Mouse (Mus musculus): ENCODE measurements around the gene Trpv3.
"Not testable (repeated sequence)": the region's sequence is repeated elsewhere in the genome, so short reads cannot be mapped to it uniquely, and the experiment has no call there.

Trpv3 gene

DNA sequence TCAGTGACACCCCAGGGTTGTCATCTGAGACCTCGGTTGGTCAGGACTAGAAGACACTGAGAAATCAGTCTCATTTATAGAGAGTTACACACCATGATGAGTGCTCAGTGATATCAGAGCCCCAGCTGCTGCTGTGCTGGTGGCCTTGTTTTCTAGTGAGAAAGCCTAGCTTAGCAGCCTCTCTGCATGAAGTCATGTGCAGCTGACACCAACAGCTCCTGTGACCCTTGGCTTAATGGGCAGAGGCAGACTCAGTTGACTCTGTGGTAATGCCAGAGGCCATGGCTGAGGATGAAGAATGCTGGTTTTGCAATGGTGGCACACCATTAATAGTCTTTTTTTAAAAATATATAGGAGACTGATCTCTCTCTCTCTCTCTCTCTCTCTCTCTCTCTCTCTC, 22.4 kb downstream of the Trpv3 start:
- no peak for DNase-seq (ENCODE audit: low spot score)

DNA sequence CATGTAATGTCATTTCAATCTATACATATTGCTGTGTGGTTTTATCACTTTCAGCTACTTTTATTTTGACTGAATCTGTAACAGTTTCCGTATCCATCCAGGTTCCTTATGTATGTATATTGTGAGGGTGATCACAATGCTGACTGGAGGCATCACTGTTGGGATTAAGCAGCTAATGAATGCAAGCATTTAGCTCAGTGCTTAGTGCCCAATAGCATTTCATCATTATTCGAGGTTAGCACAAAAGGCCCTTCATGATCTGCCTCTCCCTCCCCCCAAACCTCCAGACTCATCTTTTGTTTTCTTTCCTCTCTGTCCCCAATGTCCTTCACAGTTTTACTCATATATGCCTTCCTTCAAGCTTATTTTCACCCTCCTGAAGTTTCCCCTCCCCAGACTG, 35.9 kb downstream of the Trpv3 start:
- DNase-seq (ENCODE audit: low spot score): no peak

DNA sequence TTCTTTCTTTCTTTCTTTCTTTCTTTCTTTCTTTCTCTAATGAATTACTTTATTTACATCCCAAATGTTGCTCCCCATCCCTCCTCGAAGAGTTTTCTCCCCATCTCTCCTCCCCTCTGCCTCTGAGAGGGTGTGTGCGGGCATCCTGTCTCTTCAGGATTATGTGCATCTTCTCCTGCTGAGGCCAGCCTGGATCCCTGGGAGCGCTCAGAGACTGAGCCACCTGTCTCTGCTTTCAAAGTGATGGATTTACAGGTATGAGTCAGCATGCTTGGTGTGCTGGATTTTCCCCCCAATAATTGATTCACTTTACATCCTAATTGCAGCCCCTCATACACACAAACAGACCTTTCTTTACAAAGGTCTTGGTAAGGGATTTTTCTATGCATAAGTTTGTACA, 48.8 kb downstream of the Trpv3 start:
- no peak for DNase-seq (ENCODE audit: low spot score)

DNA sequence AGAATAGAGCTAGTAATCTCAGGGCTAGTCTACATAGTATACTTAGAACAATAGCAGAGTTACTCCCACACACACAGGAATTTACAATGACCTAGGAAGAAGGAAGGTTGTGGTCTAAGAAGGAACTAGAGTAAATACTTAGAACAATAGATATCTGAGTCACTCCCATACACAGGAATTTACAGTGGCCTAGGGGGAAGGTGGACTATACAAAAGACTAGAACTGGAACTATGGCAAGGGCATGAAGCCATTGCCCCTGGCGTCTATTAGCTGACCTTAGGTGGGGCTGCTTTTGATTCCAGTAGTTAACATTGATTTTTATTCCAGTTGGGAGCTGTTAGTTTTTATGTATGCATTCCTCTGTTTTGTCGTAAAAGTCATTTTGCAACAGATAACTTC, 51.4 kb downstream of the Trpv3 start:
- DNase-seq (ENCODE audit: low spot score): not testable (repeated sequence)

DNA sequence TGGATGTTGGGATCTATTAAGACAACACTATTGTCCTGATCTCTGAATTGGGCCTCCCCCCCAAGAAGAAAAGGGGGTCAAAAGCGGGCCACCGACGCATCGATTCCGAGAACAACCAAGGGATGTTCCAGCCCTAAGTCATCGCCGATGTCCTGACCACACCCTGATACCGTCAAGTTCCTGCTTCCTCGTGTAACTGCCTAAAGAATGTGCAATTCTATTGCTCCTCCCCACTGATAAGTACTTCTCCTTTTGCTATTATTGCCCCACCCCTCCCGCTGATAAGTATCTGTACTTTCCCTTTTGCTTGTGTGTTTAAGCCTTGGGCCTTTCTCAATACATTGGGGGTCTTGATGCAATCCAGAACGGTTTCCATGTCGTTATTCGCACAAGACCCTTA, 53.9 kb downstream of the Trpv3 start:
- DNase-seq (ENCODE audit: low spot score): not testable (repeated sequence)

DNA sequence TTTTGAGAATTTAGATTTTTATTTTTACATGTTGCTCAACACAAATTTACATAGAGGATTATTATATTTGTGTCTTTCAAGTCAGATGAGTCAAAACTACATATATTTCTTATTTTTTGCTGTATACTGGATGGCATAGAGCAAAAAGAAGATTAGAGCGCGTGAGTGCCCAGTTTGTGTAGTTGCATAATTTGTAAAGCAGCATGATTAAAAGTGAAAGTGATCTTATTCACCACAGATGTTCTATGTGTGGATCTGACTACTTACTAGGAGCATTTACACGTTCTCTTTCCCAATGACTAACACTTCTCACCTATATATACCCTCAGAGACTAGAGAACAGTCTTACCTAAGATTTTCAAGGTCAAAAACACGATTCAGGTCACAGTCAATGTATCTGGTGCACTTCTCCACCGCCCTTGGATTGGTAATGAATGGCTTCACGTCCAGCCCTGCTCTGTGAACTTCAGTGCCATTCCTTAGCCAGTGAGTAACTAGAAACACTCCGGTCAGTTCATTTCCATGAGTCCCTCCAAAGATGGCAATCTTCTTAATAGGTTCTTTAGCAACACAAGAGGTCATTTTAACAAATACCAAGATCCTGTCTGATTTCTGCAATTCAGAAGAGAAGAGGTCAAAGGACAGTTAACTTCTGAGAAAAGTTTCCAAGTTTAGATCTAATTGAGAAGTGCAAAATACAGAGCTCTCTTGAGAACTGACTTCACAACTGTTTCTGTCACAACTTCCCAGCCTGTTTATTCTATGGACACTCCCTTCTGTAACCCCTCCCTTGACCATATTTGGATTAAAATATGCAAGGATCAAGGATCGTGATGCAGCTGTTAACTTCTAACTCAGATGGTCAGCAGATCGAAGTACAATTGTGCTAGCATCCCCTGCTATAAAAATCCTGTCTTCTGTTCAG, 57.0 kb downstream of the Trpv3 start:
- DNase-seq (ENCODE audit: low spot score): no peak

DNA sequence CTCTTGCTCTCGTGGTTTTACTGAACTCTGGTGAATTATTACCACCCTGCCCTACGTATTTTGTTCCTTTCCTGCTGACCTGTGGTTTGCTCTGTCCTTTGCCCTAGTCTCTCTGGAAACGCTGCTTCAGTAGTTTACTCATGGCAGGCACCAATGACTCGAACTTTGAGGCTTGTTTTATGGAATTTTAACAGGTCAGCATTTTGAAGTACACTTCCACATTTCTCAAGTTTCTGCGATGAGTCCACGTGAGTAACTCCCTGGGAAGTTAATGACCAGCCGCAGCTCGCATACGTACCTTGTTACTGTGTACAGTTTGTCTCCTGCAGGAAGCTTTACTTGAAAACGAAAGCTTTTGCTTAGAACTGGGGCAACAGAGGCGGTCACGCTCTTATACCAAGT, 59.3 kb downstream of the Trpv3 start:
- DNase-seq (ENCODE audit: low spot score): no peak

DNA sequence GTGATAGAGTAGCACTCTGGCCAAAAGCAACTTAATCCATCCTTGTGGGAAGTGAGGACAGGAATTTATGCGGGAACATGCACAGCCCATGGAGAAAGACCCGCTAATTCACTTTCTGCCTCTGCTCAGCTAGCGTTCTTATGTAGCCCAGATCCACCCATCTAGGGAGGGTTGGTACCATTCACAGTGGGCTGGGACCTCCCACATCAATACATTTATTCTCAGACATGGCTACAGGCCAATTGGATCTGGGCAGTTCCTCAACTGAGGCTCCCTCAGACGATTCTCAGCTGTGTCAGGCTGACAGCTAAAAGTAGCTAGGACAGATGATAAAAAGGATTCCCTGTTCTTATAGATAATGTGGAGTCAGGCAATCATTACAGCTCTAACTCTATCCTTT, 60.2 kb downstream of the Trpv3 start:
- DNase-seq (ENCODE audit: low spot score): no peak

DNA sequence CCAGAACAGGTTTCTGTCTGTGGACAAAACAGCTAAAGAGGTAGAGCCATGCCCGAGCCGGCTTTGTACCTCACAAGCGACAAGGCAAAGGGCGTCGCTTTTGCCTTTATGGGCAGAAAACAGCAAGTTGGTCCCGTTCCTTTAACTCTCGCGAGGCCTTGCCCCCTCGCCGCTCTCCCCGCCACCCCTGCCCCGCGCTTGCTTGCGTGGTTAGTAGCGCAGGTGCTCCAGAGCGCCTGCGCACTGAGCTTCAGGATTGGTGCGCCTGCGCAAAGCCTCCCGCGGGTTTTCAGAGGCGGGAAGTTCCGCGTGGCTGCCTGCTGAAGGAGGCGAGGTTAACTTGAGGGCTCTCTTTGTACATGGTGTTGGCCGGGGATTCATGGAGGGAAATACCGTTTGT, 62.3 kb downstream of the Trpv3 start, which contains the start of the genes Aspa, Gm49340 and Spata22:
Gene Aspa, minus strand, starts transcription at position 155 of the 400 bp plus-strand sequence.
Gene Gm49340, plus strand, starts transcription at position 300 of the 400 bp plus-strand sequence.
Gene Spata22, plus strand, starts transcription at position 300 of the 400 bp plus-strand sequence.
- no peak for DNase-seq (ENCODE audit: low spot score)

DNA sequence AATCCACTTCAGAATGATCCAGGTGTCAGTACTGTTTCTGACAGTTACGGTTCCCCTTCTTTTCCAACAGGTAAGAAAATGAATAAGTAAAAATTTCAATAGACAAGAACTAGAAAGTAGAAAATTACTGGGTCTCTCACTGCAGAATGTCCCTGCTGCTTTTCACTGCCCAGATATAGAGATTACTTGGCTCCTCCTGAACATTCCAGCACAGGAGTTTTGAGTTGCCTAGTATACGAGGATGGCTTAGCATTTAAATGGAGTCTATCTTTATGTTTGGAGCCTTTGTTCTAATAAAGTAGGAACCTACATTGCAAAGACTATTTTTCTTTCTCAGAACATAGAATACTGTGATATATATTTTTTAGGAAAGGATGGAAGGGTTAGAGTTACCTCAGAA, 66.2 kb downstream of the Trpv3 start:
- DNase-seq (ENCODE audit: low spot score): no peak

DNA sequence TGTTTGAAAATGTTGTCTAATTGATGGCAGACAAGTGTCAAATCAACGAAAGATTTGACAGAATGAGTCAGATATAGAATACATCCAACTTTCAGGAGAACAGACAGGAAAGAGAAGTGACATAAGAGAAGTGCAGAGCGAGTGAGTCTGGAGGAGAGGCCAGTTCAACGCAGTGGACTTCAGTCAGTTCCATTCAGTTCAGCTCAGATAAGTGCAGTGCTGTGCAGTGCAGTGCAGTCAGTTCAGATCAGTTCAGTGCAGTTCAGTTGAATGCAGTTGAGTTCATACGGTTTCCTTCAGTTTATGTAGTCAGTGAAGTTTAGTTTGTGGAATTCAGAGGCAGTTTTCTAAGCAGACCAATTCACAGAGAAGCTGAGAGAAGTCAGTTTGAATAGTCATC, 69.7 kb downstream of the Trpv3 start:
- no peak for DNase-seq (ENCODE audit: low spot score)

Measured in urinary bladder, postnatal 10 days (tissue).